Mouse (Mus musculus): ENCODE results near the gene Otulin.

Otulin gene

DNA sequence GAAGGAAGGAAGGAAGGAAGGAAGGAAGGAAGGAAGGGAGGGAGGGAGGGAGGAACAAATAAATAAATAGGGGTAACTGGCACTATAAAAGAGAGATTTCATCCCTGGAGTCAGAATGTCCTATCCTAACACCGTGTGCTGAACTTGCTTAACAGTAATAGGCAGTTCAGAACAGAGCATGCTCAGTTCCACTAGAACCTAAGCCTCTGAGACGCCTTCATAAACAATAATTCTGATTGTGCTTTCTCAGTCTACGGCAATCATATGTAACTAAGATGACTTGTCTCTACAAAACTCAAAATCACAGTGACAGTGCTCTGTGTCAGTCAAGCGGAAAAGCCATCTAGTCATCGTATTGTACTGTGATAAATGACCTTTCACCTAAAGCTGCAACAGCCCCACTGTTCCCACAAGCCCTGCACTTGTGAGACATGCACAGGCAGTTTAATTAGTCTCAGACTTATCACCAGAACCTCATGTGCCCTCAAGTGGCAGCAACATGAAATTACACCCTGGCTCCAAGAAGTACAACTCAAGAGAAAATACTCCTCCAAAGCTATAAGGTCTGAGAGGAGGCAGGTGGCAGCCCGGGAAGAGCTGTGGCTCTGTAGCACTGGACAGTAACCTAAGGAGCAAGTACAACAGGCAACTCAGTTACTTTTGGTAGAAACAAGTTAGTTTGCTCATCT lies 17.8 kb downstream of the Otulin start:
- DNase-seq = peak; percentile 77

DNA sequence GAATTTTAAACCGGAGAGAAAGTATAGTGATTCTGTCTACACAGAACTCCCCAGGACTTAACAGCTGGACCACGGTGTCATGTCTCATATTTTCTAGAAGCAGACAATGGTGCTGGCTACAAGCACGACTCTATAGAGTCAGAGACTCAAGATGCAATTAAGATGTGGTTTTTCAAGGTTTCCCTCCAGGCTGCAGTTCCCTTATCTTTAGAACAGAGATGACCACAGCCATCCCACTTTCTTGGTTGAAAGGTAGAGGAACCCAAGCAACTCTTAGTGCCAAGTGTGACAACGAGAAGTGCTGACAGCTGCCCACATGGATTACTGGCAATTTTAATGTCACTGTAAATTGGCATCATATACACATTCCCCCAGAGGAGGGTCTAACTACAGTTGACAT lies 20.9 kb downstream of the Otulin start:
- no peak for DNase-seq

DNA sequence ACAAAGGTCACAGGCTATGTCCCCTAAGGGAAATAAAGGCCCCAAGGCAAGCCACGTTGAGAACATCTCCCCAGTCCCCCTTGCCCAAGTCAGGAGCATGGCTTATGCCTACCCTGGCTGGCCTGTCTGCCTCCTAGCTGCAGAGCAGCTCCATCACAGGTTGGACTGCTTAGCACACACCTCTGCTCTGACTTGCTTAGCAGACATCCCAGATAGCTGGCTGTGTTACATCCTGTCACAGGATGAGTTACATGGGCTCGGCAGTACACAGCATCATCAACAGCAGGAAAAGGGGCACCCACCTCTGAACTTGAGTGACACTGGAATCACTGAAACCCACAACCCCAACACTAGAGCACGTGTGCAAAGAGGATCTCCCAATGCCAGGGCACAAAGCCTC lies 25.2 kb downstream of the Otulin start:
- no peak for DNase-seq

DNA sequence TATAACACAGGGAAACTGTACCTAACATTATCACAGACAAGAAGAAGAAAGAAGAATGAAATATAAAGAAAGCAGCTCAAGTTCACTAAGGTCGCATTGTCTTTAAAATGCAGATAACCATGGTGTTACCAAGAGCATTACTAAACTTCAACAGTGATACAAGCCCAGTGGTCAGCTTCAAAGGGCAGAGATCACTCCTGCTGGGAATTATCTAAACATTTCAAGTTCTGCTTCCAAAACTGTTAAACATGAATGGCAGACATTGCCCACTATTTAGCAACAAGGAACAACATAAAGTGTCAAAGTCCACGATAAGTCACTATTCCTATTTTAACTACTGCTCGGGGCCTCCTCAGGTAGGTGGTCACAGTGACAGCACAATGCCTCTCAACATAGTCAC lies 25.9 kb downstream of the Otulin start:
- no peak for DNase-seq

DNA sequence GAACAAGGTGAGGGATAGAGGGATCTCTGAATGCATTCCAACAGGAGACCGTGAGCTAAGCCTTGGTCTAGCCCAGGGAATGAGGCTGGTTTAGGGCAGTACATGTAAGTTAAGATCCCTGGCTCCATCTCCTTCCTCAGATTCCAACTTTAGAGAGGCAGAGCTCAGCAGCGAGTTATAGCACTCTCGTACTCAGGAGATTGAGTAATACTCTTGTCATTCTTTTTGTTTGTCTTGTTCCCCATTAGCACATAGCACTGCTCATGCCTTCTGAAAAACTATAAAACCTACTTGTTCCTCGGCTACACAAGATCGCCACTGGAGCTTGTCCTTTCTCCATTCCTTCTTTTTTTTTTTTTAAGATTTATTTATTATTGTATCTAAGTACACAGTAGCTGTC lies 30.0 kb downstream of the Otulin start:
- DNase-seq = no peak

DNA sequence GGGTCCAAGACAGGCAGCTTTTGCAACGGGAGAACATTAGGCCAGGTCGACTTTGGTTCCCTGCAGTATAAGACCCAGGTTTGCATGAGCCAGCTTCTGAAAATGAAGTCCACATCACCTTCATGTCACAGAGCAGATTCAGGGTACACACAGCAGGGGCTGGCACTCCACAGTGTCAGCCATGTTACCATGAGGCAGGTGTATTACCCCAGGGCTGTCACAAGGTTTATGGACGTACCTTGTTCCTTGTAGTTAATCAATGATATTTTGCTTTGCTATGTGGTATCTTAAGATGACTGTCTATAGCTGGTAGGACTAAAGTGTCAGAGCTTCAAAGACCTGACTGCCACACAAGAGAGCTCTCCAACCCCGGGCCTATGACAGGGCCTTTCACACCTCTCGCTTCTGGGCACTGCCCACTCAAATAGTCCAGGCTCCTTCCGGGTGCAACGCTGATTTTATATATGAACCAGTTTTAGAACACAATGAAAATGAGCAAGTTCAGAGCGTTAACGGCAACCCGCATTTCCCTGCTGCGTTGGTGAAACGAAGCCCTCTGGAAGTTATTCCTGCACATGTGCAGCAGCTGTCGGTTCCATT lies 31.6 kb downstream of the Otulin start:
- no peak for DNase-seq

DNA sequence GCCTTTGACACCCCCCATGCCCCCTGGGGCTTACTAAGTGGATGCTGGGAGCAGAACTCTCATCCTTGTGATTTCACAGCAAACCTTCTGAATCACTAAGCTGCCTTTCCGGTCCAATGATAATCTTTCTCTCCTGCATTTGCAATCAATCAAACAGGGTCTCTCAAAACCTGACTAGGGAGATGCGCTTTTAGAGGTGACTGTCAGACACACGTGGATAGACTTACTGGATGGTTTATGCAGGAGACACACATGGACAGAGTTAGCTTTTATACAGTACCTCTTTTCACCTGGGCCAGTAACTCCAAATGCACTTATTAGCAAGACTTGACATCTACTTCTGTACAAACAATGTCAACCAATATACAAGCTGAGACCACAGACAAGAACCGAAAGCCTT lies 33.0 kb downstream of the Otulin start:
- no peak for DNase-seq

DNA sequence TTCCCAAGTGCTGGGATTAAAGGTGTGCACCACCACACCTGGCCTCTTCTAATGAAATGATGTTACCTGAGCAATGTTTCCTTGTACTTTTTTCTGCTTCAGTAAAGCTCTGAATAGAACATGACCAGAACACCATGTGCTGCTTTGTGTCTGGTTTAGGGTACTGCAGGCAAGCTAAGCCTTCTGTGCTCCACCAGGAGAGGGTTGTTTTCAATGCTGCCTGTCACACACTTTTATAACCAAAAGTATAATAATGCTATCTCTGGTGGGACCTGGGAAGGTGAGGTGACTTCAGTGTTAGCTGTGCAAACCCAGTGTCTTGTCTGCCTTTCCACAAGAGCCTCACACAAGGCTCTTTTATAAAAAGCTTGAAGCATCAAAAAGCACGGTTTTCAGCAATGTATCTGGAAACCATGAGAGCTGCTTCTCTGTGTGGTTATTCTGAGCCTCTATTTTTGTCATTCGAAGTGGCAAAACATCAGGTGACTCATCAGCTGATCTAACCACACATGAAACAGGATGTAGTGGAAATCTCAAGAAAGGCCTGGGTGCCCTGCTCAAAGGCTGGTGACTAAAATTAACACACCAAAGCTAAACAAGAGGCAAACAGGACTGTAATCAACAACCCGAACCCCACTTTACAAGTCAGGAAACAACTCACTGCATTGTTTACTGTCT lies 33.9 kb downstream of the Otulin start:
- DNase-seq = peak; percentile 88

DNA sequence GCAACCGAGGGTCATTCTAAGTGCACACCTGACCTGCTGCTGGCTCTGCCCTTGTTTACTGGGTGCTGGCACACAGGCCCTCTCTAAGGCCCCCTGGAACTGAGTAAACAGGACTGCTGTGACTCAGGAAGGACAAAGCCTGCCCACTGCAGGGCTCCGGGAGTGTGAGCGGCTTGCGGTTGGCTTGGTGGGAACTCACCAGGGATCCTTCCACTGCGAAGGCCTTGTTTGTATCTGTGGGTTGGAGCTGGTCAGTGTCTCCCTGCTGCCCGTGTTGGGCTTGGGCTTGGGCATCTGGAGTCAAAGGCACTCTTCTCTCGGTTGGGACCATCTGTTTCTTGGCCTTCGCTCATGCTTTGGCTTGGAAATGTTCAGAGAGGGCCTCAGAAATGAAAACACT lies 34.9 kb downstream of the Otulin start:
- DNase-seq = no peak

DNA sequence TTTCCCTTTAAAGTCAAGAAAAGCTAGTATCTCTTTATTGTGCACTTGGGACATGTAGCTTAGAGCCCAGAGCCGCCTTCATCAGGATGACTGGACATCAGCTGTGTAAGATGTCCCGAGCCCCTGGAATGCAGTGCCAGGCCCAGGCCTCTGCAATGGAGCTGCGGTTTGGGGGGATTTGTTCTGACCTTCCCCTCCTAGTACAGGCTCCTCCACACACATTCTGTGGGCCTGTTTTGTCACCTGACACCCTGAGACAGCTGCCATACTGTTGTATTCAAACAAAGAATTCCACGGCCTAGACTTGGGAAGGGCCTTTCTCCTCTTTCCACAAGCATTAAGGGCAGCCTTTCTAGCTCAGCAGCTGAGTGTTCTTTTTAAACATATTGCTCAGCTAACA lies 35.5 kb downstream of the Otulin start:
- DNase-seq = no peak

DNA sequence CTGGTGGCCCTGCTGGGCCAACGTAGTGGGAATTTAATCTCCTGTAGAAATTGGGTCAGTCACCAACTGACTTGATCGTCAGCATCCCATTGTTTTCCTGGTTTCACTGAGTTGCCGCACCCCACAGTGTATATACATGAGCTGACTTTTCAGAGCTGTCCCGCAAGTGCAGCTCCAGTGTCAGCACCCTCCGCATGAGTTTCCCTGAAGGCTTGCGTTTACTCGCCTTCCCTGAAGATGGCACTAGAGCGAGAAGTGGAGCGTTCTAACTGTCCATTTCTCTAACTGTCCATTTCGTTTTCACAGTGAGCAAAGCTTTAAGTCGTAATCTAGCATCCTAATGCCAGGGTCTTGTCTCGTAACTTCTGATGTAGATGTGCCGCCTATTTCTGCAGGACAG lies 36.8 kb downstream of the Otulin start:
- DNase-seq = no peak

DNA sequence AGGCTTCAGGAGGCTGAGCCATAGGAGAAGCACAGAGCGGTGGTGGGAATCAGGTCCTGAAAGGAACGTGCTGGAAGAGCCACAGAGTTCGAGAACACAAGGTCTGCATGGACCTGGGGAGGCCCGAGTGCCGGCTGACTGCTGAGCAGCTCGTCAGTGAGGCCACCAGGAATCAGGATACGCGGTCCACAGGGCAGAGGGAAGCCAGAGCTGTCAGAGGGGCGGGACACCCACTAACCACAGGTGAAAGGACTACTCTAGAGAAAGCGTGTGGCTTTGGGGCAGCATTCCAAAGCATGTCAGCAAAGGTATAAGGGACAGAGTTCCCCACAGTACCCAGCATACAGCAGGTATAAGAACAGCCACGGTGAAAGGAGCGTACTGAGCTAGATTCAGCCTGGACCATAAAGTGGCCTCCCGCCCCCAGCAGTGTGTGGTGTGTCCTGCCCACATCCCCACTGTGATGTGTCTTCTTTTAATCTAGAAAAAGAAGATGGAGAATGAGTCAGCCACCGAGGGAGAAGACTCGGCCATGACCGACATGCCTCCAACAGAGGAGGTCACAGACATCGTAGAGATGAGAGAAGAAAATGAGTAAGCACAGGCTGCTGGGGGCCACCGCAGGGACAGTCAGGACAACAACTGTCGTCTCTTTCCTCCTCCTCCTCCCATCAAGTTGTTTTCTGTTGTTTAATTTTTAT lies 37.7 kb downstream of the Otulin start:
- no peak for DNase-seq

DNA sequence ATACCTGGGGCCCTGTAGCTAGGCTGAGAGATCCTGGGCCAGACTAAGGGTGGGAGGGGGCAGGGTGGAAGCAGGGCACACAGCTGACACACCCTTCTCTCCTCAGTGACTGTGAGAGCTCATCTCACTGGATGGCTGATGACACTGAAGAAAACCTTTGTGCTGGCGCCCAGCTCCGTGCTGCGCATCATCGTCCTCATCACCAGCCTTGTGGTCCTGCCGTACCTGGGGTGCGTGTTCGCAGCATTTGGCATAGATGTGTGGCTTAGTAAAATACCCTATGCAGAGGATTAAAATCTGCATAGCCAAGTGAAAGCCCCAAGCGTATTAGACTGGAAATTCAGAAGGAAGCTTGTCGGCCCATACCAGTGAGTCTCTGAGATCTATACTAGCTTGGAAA lies 39.7 kb downstream of the Otulin start:
- DNase-seq = no peak

DNA sequence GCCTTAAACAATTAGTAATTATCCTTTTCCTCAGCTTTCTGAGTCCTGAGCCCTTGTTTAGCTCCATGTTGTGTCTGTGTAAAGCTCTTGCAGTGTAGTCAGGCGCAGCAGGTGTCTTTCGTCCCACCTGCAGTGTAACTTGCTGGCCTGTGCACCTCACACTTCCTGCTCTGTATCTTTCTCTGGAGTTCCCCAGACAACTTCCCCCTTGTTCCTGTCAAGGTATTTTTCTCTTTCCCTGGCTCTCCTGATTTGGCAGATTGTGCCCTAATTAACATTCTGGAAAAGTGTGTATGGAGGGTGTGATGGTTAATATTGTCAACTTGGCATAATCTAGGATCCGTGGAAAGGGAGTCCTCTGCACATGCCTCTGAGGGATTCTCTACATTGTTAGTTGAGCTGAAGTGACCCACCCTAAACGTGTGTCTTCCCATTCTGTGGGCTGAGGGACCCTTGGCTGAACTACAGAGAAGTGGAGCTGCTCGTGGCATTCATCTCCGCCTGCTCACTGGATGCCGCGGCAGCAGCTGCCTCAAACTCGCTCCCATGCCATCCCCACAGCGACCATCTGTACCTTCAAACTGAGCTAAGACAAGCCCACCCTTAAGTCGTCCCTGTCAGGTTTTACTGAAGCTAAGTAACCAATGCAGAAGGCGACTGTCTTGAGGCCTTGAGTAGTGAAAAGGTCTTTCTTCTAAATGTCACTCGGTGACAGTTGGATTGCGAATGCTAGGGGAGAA lies 42.2 kb downstream of the Otulin start:
- no peak for DNase-seq

DNA sequence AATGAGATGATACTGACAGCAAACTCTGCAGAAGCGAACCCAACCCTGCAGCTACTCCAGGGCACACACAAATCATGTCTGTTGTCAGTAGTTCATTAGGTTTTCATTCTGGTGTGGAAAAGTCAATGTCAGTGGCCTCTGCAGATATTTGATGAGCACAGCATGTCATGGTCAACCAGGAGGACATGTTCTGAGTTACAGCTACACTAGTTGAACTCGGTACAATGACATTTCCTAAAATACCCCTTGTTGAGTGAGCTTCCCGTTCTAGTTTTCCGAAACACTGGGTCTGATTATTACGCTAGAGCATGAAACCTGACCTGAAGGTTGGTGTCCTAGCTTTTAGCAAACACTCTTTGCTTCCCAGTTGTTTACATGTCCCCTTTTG lies 44.4 kb downstream of the Otulin start:
- no peak for DNase-seq

DNA sequence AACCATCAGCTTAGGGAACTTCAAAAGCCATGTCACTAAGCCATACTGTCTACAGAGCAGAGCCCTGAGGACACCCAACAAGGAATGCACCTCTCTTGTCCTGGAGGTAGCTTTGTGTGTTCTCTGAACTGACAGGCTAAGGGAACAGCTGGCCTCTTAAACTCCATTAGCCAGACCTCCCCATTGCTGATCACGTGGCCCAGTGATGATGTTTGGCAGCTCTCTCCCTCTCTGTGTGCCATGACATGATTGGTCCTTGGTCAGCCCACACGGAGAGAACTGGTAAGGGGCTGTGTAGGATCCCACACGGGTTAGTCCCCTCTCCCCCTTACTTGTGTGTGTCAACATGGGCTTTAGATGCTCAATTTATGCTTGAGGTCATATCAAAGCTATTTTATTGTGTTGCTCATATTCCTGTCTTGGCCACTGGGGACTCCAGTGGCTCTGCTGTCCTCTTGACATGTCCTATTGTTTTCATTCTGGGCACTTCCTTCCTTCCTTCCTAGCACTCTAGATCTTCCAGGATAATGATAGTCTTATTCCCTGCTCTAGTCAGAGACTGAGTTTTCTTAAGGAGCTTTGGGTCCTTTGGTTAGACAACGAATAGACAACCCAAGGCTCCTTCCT lies 44.9 kb downstream of the Otulin start:
- DNase-seq = no peak

DNA sequence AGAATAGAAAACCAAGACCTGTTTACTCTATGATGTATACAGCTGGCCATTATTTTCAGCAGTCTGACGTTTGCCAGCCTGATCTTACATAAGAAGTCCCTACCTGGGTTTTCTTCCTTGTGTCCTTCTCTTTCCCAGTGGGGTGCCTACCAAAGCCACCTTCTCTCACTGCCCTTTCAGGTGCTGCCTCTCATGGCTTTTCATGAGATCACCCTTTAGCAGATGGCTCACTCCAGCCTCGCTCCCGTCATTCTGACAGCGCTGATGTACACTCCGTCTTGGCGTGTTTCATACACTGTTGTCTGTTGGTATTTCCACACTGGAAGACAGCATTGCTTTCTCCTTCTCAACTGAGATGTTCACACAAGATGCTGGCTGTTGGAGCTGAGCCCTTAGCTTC lies 46.9 kb downstream of the Otulin start:
- no peak for DNase-seq

DNA sequence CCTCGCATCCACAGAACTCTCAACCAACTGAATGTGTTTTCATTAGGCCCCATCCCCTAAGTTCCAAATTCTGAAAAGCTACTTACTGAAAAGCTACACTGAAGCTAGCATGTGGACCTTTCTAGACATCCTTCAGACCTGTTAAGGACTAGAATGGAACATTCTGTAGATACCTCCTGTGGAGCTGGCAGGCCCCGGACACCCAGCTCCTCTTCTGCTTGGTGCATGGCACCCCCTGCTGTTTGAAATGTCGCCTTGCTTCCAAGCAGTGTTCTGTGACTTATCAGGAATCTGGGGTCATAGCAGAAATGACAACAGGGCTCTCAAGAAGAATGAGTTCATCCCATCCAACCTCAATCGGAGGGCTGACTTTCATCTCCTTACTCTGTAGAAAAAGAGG lies 47.5 kb downstream of the Otulin start:
- peak; percentile 76 for DNase-seq

DNA sequence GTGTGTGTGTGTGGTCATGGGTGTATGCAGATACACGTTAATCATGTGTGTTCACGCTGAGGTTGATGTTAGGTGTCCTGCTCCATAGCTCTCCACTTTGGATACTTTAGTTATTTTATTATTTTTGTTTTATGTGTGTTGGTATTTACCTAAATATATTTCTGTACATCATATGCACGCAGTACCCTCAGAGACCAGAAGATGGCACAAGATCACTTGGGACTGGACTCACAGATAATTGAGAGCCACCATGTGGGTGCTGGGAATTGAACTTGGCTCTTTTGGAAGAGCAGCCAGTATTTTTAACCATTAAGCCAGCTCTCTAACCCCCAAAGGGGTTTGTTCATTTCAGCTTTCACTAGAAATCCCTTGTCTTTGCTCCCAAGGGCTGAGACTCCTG lies 48.1 kb downstream of the Otulin start:
- no peak for DNase-seq

DNA sequence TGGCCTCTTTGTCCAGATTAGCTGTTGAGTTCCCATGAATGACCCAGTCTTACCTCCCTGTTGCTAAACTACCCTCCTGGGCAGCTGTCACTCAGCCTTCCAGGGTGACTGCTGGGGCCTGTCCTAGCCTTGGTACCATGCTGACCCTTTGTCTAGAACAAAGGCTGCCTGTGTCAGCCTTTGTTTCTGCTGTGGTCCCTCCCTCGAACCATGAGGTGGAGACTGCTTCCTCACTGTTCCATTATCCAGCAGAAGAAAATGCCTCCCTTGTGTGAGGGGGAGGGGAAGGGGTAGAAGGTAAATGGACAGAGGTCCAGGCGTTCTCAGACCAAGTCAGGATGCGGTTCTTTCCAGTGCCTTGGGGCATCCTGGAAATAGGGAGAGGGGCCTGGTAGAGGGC lies 48.9 kb downstream of the Otulin start:
- DNase-seq = peak; percentile 70

DNA sequence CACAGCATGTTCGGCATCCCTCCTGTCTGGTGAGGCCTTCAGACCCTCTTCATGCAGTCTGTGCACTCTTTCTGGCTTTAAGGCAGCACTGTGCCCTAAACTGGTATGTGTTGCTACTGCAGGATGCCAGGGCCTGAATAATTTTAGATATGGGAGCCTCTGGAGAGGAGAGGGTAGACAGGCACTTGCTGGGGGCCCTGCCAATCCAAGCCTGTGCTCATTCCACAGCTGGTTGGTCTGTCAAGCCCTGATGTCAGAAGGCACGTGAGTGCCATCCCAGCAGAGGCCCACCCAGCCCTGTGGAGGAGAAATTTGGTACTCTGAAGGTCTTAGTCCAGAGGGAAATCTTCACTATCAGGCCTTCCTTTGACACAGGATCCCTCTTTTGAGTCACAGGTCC lies 49.7 kb downstream of the Otulin start:
- DNase-seq = no peak

DNA sequence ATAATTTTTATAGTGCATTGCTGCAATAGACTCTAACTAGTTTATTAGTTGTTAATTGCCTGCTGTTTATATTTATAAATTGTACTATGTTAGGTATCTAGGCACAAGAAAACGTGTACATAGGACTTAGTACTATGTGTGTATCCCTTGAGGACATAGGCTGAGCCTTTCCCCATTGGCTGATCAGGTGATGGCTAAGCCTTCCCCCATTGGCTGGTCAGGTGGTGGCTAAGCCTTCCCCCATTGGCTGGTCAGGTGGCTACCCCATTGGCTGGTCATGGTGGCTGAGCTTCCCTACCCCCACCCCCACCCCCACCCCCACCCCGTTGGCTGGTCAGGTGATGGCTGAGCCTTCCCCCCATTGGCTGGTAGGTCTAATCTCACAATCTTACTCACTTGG lies 50.6 kb downstream of the Otulin start:
- DNase-seq = no peak

DNA sequence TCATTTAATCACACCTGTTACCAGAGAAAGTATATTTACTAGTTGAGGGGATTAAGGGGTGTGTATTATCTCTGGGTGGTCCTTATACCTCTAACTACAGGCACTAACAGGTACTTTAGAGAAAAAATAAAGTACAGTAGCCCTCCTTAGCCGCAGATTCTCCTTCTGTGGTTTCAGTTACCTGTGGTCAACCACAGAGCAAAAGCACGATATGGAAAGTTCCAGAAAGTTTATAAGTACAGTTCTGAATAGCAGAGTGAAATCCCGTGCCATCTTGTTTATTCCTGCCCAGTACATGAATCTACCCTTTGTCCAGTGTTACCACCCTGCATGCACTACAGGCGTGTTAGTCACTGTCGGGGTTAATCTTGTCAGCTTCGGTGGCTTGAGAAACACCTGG lies 51.6 kb downstream of the Otulin start:
- no peak for DNase-seq
